Mouse (Mus musculus) embryonic facial prominence, embryonic 12.5 days (tissue): Measurements from ENCODE around the gene Bco2. TPM values are rescaled to one million over a fixed set of nuclear protein-coding genes. Genes with fewer than 3 reads are reported as not detected.

ENCODE experiments used
- ATAC-seq: fragments of 200-750 bp; cut with Nextera tagmentation; 2 replicates; pipeline ENCODE4 v1.8.0; 2017; ENCODE audit not compliant: insufficient number of reproducible peaks, insufficient read depth, low FRiP score, low TSS enrichment
- H3K27ac ChIP-seq: fragments of 300-500 bp; sonication (generic); 2 replicates; pipeline ENCODE4 v1.5.1; 2016; ENCODE audit warnings: mild to moderate bottlenecking
- H3K27me3 ChIP-seq: fragments of 300-500 bp; sonication (generic); 2 replicates; pipeline ENCODE4 v1.6.1; 2016; ENCODE audit warnings: mild to moderate bottlenecking, moderate library complexity
- H3K36me3 ChIP-seq: fragments of 300-500 bp; sonication (generic); 2 replicates; pipeline ENCODE4 v1.6.1; 2016; ENCODE audit warnings: mild to moderate bottlenecking
- H3K4me1 ChIP-seq: fragments of 300-500 bp; sonication (generic); 2 replicates; pipeline ENCODE4 v1.6.1; 2016
- H3K4me2 ChIP-seq: fragments of 300-500 bp; sonication (generic); replicated peaks from 2 replicates; pipeline ENCODE4 v1.6.1; 2016; ENCODE audit warnings: mild to moderate bottlenecking, moderate library complexity
- H3K4me3 ChIP-seq: fragments of 300-500 bp; sonication (generic); 2 replicates; pipeline ENCODE4 v1.5.1; 2016; ENCODE audit warnings: mild to moderate bottlenecking
- H3K9ac ChIP-seq: fragments of 300-500 bp; sonication (generic); 2 replicates; pipeline ENCODE4 v1.6.1; 2016; ENCODE audit warnings: mild to moderate bottlenecking, moderate library complexity
- H3K9me3 ChIP-seq: fragments of 300-500 bp; sonication (generic); 2 replicates; pipeline ENCODE4 v1.6.1; 2016; ENCODE audit warnings: mild to moderate bottlenecking, moderate library complexity
- WGBS: fragments of 180-500 bp; shearing (Covaris S2); methylation state at CpG from one replicate; pipeline ENCODE4 v1.1.7; 2016; 5-methylcytosine and 5-hydroxymethylcytosine counted together
- polyA plus RNA-seq: library from polyadenylated mRNA; unstranded; fragments of >200 nt; fragmentation: Nextera tagmentation; extraction: Ambion mirVana; gene quantifications from 2 replicates; pipeline ENCODE4 v1.2.1, GENCODE M21; 2016

The Bco2 gene
- polyA plus RNA-seq, 1 experiment from 2014 or later = 0.12 TPM

- no peak overlapping the region for H3K4me3 ChIP-seq
- H3K36me3 ChIP-seq = no peaks in the 10 kb centered on the region
- H3K4me1 ChIP-seq = peaks cover 9% of the 10 kb centered on the region; the same call in 1 of the 2 replicates
- H3K9ac ChIP-seq = no peak overlapping the region
- H3K9me3 ChIP-seq = no peaks in the 10 kb centered on the region
- 72% methylated on average over 2 of the region's 2 CpGs for WGBS
- no peak overlapping the region for H3K27ac ChIP-seq
- ATAC-seq = no peak
- H3K4me2 ChIP-seq = no peak overlapping the region
- no peaks in the 10 kb centered on the region for H3K27me3 ChIP-seq
These were observed 63.4 kb downstream of the Bco2 start for GRCm38 (mm10) chr9:50491531-50492045.

GRCm38 (mm10) chr9:50490836-50491235 is 64.1 kb downstream of the Bco2 start:
- ATAC-seq = no peak
- H3K4me3 ChIP-seq = no peak overlapping the region
- no peaks in the 10 kb centered on the region for H3K9me3 ChIP-seq
- H3K27me3 ChIP-seq = no peaks in the 10 kb centered on the region
- no peak overlapping the region for H3K27ac ChIP-seq
- no peak overlapping the region for H3K9ac ChIP-seq
- H3K36me3 ChIP-seq = no peaks in the 10 kb centered on the region
- H3K4me1 ChIP-seq = 0 out of 2 replicates have a peak, but pooled peaks cover 2% of the 10 kb centered on the region
- H3K4me2 ChIP-seq = no peak overlapping the region

GRCm38 (mm10) chr9:50485521-50485920 is 69.5 kb downstream of the Bco2 start:
- Histone ChIP-seq H3K4me2 (peak overlapping the region; percentile 38), H3K4me3 (0 out of 2 replicates have a peak overlapping the region, but pooled peaks have one; percentile 3), H3K9ac (no peak overlapping the region), H3K36me3 (no peaks in the 10 kb centered on the region), H3K27ac (no peak overlapping the region), H3K27me3 (no peaks in the 10 kb centered on the region), H3K9me3 (no peaks in the 10 kb centered on the region), H3K4me1 (peaks cover 5% of the 10 kb centered on the region; the same call in 1 of the 2 replicates)
- WGBS = 5% methylated on average over 10 of the region's 10 CpGs
- ATAC-seq = no peak

Other genes starting within 250 kb of the Bco2 start
- gene Rpl10-ps3, start 210.2 kb downstream of the Bco2 start, polyA plus RNA-seq = 184 and 204 TPM in 2 replicates
- gene Plet1, start 60.7 kb downstream of the Bco2 start, polyA plus RNA-seq = 1.2 TPM in 2 replicates
- 71.9 and 73.6 TPM in 2 replicates for gene Pts, start 26.5 kb downstream of the Bco2 start, polyA plus RNA-seq
- 3.3 and 5.1 TPM in 2 replicates for gene Il18, start 354 bp downstream of the Bco2 start, polyA plus RNA-seq
- not detected in 2 replicates for gene Tex12, start 6.1 kb upstream of the Bco2 start, polyA plus RNA-seq
- gene Sdhd, start 48.6 kb upstream of the Bco2 start, polyA plus RNA-seq = 240 and 246 TPM in 2 replicates
- gene Timm8b, start 48.7 kb upstream of the Bco2 start, polyA plus RNA-seq = 304 and 322 TPM in 2 replicates
- gene Pih1d2, start 62.1 kb upstream of the Bco2 start, polyA plus RNA-seq = 4.4 and 4.8 TPM in 2 replicates
- gene Nkapd1, start 62.3 kb upstream of the Bco2 start, polyA plus RNA-seq = 28.5 and 31.4 TPM in 2 replicates
- gene Dlat, start 104.6 kb upstream of the Bco2 start, polyA plus RNA-seq = 44.4 and 47.4 TPM in 2 replicates
- 20.2 and 20.8 TPM in 2 replicates for gene Dixdc1, start 184.3 kb upstream of the Bco2 start, polyA plus RNA-seq
- 4.5 and 4.6 TPM in 2 replicates for gene 2310030G06Rik, start 191.4 kb upstream of the Bco2 start, polyA plus RNA-seq
- 25.4 and 36.0 TPM in 2 replicates for gene Cryab, start 196.1 kb upstream of the Bco2 start, polyA plus RNA-seq
- gene Hspb2, start 197.2 kb upstream of the Bco2 start, polyA plus RNA-seq = 8.5 and 10.1 TPM in 2 replicates
- gene Fdxacb1, start 213.1 kb upstream of the Bco2 start, polyA plus RNA-seq = 10.5 and 12.5 TPM in 2 replicates
- gene Alg9, start 219.8 kb upstream of the Bco2 start, polyA plus RNA-seq = 43.9 and 44.1 TPM in 2 replicates
- 31.5 and 34.2 TPM in 2 replicates for gene 1110032A03Rik, start 220.3 kb upstream of the Bco2 start, polyA plus RNA-seq